Mouse (Mus musculus) heart, postnatal 36 days (tissue): ENCODE measurements around the gene Pcdh9. TPM values are rescaled to one million over a fixed set of nuclear protein-coding genes. Genes with fewer than 3 reads are reported as not detected.
A peak's percentile ranks its signal among the peaks of the same experiment; 100 is the strongest.

Experiments used
- DNase-seq, 2 experiments: peaks; one replicate each; pipeline ENCODE4 v3.0.0; 2021 to 2022
- intact Hi-C: fragments of 180-260 bp; cut with DNase I; formaldehyde crosslinking; loops from one replicate; pipeline ENCODE4 v1.15.1; 2025
- total RNA-seq, 2 experiments: library from RNA; stranded (reverse); gene quantifications; 2 replicates each; pipeline ENCODE4 v1.2.3; 2021

Gene Pcdh9
- total RNA-seq, result 1 to 10 TPM; 2.1 to 3.1 TPM

GRCm38 (mm10) chr14:93890519-93891370 is at the start of gene Pcdh9:
Gene Pcdh9, minus strand, starts transcription at chr14:93890679.
- intact Hi-C loops, result no loop called here
- DNase-seq, result peak; percentile 69 to 71

GRCm38 (mm10) chr14:93906928-93907327 is 16.4 kb upstream of the Pcdh9 start:
- intact Hi-C loops, result no loop called here
- no peak for DNase-seq

- no peak for DNase-seq
- intact Hi-C loops, result no loop called here
Observed at GRCm38 (mm10) chr14:93898533-93898932, 8.1 kb upstream of the Pcdh9 start.

GRCm38 (mm10) chr14:93895131-93895530 is 4.7 kb upstream of the Pcdh9 start:
- intact Hi-C loops, result no loop called here
- no peak for DNase-seq

- intact Hi-C loops, result no loop called here
- DNase-seq, result no peak
Observed at GRCm38 (mm10) chr14:93891371-93891746, 880 bp upstream of the Pcdh9 start.

- intact Hi-C loops, result no loop called here
- no peak for DNase-seq
Observed at GRCm38 (mm10) chr14:93889839-93890518, 500 bp downstream of the Pcdh9 start.

- no peak for DNase-seq
- intact Hi-C loops, result no loop called here
Observed at GRCm38 (mm10) chr14:93889231-93889630, 1.2 kb downstream of the Pcdh9 start.

- DNase-seq, result no peak
- intact Hi-C loops, result no loop called here
Observed at GRCm38 (mm10) chr14:93888346-93888745, 2.1 kb downstream of the Pcdh9 start.

GRCm38 (mm10) chr14:93887066-93887465 is 3.4 kb downstream of the Pcdh9 start:
- intact Hi-C loops, result no loop called here
- DNase-seq, result no peak

GRCm38 (mm10) chr14:93885551-93886084 is 4.9 kb downstream of the Pcdh9 start:
- intact Hi-C loops, result loop anchor here (2.0 kb wide), 1 partner anchor 569 kb away; no protein-coding TSS in a partner anchor
- DNase-seq, result no peak

- intact Hi-C loops, result loop anchor here (2.0 kb wide), 1 partner anchor 568 kb away; no protein-coding TSS in a partner anchor
- peak; percentile 63 for DNase-seq
Observed at GRCm38 (mm10) chr14:93884467-93884866, 6.0 kb downstream of the Pcdh9 start.

- DNase-seq, result no peak
- intact Hi-C loops, result no loop called here
Observed at GRCm38 (mm10) chr14:93880071-93880470, 10.4 kb downstream of the Pcdh9 start.

GRCm38 (mm10) chr14:93875968-93876367 is 14.5 kb downstream of the Pcdh9 start:
- no peak for DNase-seq
- intact Hi-C loops, result no loop called here

GRCm38 (mm10) chr14:93868211-93868610 is 22.3 kb downstream of the Pcdh9 start:
- DNase-seq, result no peak
- intact Hi-C loops, result no loop called here

- DNase-seq, result no peak
- intact Hi-C loops, result no loop called here
Observed at GRCm38 (mm10) chr14:93858069-93858468, 32.4 kb downstream of the Pcdh9 start.

- intact Hi-C loops, result no loop called here
- no peak for DNase-seq
Observed at GRCm38 (mm10) chr14:93846091-93846677, 44.3 kb downstream of the Pcdh9 start.

GRCm38 (mm10) chr14:93842686-93843288 is 47.7 kb downstream of the Pcdh9 start:
- intact Hi-C loops, result no loop called here
- no peak for DNase-seq

GRCm38 (mm10) chr14:93832511-93832910 is 58.0 kb downstream of the Pcdh9 start:
- no peak for DNase-seq
- intact Hi-C loops, result no loop called here

GRCm38 (mm10) chr14:93827159-93827558 is 63.3 kb downstream of the Pcdh9 start:
- intact Hi-C loops, result no loop called here
- no peak for DNase-seq

- intact Hi-C loops, result no loop called here
- no peak for DNase-seq
Observed at GRCm38 (mm10) chr14:93826042-93826462, 64.4 kb downstream of the Pcdh9 start.

GRCm38 (mm10) chr14:93818845-93819244 is 71.6 kb downstream of the Pcdh9 start:
- DNase-seq, result no peak
- intact Hi-C loops, result no loop called here
